Mouse (Mus musculus): ENCODE measurements around the gene Ccdc85a.
"Not testable (repeated sequence)": the region's sequence is repeated elsewhere in the genome, so short reads cannot be mapped to it uniquely, and the experiment has no call there.

The Ccdc85a gene

DNA sequence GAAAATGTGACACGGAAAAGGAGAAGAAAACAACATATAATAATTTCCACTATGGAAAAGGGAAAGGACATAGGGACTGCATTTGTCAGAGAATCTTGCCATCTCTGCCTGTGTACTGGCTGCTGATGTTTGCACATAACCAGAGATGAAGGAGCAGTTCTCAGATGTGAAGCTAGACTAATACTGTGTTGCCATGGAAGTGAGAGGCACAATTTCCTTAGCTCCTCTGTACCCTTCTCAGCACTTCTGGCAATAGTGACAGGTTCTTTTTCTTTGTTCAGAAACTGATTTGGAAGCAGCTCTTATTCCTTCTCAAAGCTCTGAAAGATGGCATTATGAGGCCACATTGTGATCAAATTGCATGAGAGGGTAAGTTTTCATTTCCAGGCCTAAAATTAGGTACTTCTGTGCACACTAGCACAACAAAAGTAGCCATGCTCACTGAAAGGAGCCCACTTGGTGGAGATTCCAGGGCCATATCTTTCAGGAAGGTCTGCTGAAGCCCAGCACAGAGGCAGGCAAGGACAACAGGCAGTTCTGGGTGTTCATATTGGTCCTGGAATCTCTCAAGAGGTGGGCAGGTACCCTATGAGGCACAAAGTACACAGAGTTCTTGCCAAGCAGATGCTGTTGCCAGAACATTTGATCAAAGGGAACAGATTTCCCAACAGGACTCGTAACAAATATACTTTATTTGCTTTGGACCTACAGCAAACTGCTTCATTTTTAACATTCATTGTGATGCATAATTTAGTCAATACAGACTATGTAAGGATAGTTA, 161.5 kb downstream of the Ccdc85a start:
- no peak for DNase-seq (ENCODE audit: low read depth)

DNA sequence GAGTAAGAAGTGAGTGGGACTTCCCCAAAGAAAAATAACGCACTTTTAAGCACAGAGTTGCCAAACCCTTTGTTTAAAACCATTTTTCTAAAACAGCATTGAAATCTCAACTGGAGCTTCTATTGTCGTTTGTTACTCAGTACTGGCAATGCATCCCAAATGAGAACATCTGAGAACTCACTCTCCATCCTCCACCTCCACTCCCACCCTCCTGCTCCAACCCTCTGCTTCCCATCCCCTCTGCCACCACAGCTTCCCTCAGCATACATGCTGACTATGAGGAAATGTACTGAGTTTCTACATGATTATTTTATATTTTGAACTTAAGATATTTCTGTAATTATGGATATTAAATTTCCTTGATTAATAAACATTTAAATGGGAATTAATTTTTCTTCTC, 168.3 kb downstream of the Ccdc85a start:
- DNase-seq (ENCODE audit: low read depth), result no peak

DNA sequence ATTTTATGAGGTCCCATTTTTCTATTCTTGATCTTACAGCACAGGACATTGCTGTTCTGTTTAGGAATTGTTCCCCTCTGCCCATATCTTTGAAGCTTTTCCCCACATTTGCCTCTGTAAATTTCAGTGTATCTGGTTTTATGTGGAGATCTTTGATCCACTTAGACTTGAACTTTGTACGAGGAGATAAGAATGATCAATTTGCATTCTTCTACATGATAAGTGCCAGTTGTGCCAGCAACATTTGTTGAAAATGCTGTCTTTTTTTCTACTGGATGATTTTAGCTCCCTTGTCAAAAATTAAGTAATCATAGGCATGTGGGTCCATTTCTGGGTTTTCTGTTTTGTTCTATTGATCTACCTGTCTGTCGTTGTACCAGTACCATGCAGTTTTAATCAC, 174.2 kb downstream of the Ccdc85a start:
- DNase-seq (ENCODE audit: low read depth), result not testable (repeated sequence)

DNA sequence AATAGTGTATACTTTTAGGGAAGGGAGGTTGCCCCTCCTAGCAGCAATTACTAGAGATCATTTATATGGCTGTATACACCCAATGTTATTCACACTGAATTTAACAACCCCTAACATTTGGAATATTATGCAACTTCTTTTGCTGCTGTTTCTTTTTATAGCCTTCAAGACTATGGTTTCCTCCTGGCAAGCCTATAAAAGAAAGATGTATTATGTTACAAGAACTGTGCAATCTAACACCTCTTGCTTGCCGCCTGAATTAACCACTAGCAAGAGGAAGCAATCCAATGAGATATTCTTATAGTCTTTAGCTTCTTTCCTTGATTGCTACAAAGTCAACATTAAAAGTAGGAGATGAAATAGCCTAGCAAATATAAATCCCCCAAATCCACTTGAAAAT, 187.0 kb downstream of the Ccdc85a start:
- DNase-seq (ENCODE audit: low read depth), result no peak

DNA sequence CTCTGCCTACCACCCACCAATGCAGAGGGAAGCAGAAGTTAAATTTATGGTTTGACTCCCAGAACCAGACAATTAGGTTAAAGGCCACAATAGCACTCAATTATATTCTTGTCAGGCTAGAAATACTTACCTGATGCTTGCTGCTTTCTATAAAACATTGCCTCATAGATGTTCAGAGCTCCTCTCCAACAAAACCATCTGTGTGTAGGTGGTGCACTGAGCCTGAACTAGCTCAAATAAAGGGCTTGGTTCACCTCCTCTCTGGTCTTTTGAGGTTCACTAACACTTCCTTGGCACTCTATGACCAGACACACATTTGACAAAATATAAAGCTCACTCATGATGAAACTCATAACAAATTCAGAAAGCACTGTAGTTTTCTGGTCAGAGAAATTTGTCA, 208.2 kb downstream of the Ccdc85a start:
- DNase-seq (ENCODE audit: low read depth), result no peak

DNA sequence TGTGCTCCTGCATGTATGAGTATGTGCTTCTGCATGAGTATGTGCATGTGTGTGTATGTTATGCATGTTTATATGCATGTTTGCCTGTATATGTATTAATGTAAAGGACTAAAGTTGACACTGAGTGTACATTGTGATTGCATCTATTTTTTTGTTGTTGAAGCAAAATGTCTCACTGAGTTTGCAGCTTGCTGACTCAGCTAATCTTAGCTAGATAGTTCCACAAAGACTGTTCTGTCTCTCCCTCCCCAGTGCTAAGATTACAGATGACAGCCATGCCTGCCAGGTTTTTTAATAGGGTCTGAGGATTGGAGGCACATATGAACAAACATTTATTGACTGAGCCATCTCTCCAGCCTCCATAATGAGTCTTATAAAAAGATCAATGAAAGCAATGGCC, 209.5 kb downstream of the Ccdc85a start:
- DNase-seq (ENCODE audit: low read depth), result no peak

DNA sequence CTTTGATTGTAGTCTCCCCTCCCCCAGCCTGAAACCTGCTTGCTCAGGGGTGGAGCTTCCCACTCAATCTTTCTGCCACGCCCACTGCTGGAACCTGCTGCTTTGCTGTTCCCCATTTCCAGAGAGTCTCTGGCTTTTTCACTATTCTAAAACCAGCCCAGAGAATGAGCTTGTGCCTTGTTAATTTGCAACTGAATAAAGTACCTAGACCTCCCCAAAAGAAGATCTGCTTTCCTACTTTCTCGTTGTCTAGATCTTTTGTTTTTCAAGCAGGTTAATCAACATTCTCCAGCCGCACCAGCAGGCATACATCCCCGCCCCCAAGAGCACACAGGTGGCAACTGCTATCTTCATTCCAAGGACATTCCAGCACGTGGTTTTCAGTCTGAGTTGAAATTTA, 212.7 kb downstream of the Ccdc85a start:
- not testable (repeated sequence) for DNase-seq (ENCODE audit: low read depth)

DNA sequence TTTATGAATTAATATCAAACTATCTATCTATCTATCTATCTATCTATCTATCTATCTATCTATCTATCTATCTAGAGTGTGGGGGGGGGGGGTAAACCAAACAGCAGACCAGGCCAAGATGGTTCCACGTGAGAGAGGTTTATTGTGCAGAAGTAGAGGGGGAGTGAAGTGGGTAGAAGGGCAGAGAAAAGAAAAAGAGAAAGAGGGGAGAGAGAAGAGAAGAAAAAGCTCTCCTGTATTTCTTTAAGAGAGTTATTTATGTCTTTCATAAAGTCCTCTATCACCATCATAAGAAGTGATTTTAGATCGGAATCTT, 218.2 kb downstream of the Ccdc85a start:
- DNase-seq (ENCODE audit: low read depth), result no peak

DNA sequence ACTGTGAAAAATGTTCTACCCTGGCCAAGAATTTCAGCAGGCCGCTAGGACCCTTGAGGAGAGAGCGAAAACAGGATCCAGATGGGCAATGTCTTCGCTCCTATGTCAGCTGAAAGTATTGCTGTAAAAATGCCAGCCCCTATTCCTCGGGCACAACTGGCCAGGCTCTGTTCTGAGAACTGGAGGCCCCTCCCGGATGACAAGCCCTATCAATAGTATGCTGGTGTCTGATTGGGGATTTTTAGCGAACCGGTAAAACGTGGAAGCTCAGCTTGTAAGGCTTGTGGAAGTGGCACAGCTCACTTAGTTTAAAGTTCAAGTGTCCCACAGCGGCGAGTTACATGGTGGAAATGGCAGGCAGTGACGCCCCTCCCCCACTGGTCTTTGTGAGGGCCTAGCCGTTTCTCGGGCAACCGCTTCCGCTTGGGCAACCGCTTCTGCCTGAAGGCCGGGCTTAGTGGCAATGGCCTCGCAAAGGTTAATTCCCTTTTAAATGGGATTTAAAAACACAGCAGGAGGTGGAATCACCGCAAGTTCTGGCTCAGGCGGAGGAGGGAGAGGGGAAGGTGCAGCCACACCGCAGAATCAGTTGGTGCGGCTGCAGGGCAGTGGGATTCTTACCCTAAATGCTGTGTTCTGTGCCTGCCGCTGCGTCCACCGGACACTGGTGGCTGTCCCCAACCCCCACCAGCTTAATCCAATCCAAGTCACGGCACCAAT, 218.8 kb downstream of the Ccdc85a start:
- no peak for DNase-seq (ENCODE audit: low read depth)

DNA sequence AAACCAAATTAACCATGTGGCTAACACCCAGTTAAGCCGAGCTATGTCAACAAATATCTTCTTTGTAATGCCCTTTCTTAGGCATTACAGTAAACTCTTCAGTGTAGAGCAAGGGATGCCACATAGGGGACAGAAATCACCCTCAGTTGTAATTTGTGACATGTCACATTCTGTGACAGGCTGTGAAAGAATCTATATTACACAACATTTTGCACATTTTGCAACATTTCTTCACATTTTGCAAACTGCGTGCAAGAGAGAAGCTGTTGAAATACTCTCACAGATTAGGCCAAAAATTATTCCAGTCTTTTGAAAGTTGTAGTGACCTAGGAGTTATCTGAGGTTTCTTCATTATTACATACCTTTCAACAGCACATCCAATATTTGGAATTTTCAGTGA, 240.7 kb downstream of the Ccdc85a start:
- peak; percentile 1 for DNase-seq (ENCODE audit: low read depth)

DNA sequence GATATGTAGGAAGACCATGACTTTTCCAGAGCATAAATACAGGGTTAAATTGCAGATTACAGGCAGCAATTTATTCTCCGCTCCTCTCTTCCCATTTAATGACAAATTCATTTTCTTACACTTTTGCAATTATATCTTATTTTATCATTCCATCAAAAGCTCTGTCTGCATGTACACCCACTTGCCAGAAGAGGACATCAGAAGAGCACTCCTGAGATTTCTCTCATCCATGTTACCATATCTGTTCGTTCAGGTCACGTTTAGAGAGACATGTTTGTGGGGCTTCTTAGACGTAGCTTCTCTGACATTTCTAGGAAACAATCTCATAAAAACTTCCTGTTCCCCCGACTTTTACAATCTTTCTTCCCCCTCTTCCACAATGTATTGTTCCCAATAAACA, 242.2 kb downstream of the Ccdc85a start:
- DNase-seq (ENCODE audit: low read depth), result no peak

DNA sequence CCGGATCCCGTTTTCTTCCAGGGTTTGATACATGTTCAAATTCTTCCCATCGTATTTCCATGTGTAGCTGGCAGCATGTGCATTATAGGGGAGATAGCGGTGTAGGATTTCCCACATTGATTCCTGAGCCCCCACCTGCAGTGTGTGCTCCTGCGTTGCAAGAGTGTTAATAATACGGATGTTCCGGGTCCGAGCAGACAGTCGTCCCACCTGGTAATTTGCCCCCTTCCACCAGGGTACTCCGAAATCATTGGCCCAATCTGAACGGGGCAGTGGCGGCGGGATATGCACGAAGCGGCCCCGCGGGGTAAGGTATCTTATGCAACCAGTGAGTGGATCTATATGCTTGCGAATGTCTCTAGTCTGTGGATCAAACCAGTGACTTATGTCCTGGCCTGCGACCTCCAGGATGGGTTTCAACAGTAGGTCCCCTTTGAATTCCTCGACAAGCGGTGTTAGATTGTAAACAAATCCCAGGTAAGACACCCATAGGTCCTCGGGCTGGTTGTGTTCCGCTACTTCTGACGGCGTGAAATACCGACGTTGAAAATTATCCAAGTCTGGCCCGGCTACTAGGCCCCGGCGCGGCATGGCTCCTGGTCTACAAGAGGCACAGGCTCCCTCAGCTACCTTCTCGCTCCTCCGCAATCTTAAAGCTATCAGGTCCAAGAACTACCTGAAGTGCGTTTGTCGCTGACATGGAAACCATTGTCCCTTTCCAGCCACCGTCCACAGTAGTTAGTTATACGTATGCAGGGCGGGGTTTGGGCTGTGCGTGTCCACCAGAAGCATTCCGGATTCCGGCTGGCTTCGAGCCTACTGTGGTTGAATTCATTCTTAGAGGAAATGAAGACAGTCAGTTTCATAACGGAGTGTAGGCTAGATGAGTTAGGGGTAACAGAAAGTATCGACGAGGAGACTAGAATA, 244.6 kb downstream of the Ccdc85a start, which contains the start of gene Gm6685:
Gene Gm6685, minus strand, starts transcription at position 644 of the 927 bp plus-strand sequence.
- DNase-seq (ENCODE audit: low read depth), result not testable (repeated sequence)

All from 416B (cell line).